Mouse (Mus musculus) olfactory bulb, adult 2 months (tissue): ENCODE data around the gene Alkbh2. TPM values are rescaled to one million over a fixed set of nuclear protein-coding genes. Genes with fewer than 3 reads are reported as not detected.

Source experiments
- H3K27ac ChIP-seq: fragments of 200-500 bp; 2 replicates; pipeline ENCODE4 v1.5.1; 2012; ENCODE audit warnings: low read depth, low read length; ENCODE audit not compliant: insufficient read depth
- H3K4me1 ChIP-seq: fragments of 200-500 bp; 2 replicates; pipeline ENCODE4 v1.6.1; 2012; ENCODE audit warnings: low read length; ENCODE audit not compliant: control insufficient read depth, insufficient read depth
- H3K4me3 ChIP-seq: fragments of 200-500 bp; 2 replicates; pipeline ENCODE4 v1.5.1; 2012; ENCODE audit warnings: mild to moderate bottlenecking, low read depth, low read length, moderate library complexity; ENCODE audit not compliant: insufficient read depth
- CTCF ChIP-seq: fragments of 200-500 bp; IDR thresholded peaks from 2 replicates; pipeline ENCODE4 v1.5.1; 2012; ENCODE audit warnings: low read depth, mild to moderate bottlenecking, low read length, moderate library complexity; ENCODE audit not compliant: insufficient read depth
- POLR2A ChIP-seq: fragments of 200-500 bp; IDR thresholded peaks from 2 replicates; pipeline ENCODE4 v1.6.1; 2012; ENCODE audit warnings: mild to moderate bottlenecking, low read depth, low read length, moderate library complexity; ENCODE audit not compliant: insufficient read depth
- WGBS: fragments of 180-500 bp; shearing (Covaris S2); methylation state at CpG from one replicate; pipeline ENCODE4 v1.1.7; 2018; 5-methylcytosine and 5-hydroxymethylcytosine counted together
- polyA plus RNA-seq: library from polyadenylated mRNA; stranded (reverse); fragments of >200 nt; gene quantifications from 2 replicates; pipeline ENCODE4 v1.2.4, GENCODE M21; 2012; ENCODE audit warnings: low replicate concordance; ENCODE audit not compliant: missing spikeins, insufficient read depth, insufficient read length

Gene Alkbh2
- polyA plus RNA-seq, 1 experiment: not detected

DNA sequence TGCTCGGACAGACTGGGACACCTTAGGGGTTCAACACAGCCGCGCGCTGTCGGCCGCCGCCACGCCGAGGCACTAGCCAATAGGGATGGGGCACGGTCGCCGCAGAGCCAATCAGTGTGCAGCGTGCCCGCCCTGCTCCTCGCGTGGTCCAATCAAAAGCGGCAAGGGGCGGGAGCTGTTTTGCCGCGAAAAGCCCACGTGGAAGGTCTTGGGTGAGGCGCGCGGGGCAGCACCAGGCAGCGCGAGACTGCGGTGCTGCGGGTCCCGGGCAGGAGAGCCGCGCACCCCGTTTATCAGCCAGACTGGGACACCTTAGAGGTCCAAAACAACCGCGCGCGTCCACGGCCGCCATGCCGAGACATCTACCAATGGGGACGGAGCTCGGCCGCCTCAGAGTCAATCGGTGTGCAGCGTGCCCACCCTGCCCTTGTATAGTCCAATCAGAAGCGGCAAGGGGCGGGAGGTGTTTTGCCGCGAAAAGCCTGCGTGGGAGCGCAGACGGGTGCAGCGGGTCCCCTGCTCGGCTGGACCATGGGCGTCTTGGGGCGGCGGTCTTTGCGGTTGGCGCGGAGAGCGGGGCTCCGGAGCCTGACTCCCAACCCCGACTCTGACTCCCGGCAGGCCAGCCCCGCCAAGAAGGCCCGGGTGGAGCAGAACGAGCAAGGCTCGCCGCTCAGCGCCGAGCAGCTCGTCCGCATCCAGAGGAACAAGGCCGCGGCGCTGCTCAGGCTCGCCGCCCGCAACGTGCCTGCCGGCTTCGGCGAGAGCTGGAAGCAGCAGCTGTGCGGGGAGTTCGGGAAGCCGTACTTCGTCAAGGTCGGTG lies 2.9 kb upstream of the Alkbh2 start:
- H3K27ac ChIP-seq: no peak overlapping the region

DNA sequence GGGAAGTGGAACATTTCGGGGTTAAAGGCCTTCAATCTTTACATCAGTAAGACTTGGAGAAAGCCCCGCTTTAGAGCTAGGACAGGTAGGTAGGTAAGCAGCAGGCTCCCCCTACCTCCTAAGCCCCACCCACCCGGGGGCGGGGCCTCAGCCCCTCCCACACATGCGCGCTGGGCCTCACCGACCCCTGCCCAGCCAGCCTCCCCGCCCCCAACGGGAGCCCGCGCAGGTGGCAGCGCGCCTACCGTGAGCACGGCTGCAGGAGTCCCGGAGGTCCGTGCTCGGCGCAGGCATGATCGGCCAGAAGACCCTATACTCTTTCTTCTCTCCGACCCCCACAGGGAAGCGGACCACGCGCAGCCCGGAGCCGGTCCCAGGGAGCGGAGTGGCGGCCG lies 2.2 kb upstream of the Alkbh2 start, which contains the start of gene Ung:
Gene Ung (plus strand): TSS at position 176 of the 395 bp plus-strand sequence.
- TF ChIP-seq CTCF (no peak), POLR2A (no peak)
- under 1% methylated on average over 29 of the region's 29 CpGs for WGBS
- Histone ChIP-seq H3K27ac (no peak within 1 kb of the TSS), H3K4me3 (peak within 1 kb of the TSS; percentile 97), H3K4me1 (peaks cover 28% of the 10 kb centered on the region)

More for the DNA sequence above, 2.9 kb upstream of the Alkbh2 start:
- Histone ChIP-seq H3K4me3 (peak overlapping the region; percentile 97), H3K4me1 (peaks cover 28% of the 10 kb centered on the region)
- TF ChIP-seq POLR2A (no peak), CTCF (no peak)
- under 1% methylated on average over 87 of the region's 87 CpGs for WGBS

DNA sequence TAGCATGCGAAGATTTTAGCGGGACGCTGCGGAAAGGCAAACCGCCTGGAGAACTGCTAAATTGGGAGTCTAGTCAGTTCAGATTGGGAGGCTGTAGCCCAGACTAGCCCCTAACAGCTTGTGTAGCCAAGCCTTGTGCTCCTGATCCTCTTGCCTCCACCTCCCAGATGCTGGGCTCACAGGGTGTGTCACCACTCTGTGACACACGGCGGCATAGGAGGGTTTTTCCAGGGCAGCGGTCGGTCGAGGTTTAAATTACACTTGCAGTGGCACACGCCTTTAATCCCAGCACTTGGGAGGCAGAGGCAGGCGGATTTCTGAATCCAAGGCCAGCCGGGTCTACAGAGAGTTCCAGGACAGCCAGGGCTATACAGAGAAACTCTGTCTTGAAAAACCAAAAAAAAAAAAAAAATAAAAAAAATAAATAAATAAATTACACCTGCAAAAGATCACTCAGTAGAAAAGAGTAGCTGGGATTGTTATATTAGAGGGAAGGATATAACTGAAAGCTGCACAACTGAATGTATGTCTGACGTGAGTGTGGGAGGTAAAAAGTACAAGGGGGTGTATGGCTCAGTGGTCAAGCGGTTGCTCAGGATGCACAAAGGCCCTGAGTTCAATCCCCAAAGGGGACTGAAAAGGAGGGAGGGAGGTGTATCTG lies 1.7 kb upstream of the Alkbh2 start:
- TF ChIP-seq CTCF (no peak), POLR2A (no peak)
- H3K4me1 ChIP-seq: peaks cover 28% of the 10 kb centered on the region
- 84% methylated on average over 15 of the region's 15 CpGs for WGBS

DNA sequence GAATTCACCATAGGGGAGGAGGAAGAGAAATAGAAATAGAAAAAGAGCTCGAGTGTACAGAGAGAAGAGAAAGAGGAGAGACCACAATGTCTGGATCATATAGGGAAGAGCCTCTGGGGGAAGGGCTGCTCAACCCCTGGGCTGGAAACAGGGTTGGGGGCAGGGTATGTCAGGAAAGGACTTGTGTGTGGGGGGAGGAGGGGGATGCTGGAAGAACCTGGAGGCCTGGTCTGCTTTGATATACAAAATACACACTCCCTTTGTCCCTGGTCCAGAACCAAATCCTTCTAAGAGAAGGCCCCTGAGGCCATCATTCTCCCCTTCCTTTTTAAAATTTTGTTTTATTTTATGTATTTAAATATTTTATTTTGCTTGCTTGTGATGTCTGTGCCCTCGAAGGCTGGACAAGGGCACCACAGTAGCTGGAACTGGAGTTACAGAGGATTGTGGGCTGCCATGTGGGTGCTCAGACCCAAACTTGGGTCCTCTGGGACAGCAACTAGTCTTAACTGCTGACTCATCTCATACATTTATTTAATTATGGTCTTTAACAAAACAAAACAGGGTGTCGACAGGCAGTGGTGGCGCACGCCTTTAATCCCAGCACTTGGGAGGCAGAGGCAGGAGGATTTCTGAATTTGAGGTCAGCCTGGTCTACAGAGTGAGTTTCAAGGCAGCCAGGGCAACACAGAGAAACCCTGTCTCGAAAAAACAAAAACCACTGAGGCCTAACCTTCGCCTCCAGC lies 1.3 kb downstream of the Alkbh2 start:
- Histone ChIP-seq H3K4me1 (peaks cover 15% of the 10 kb centered on the region; the same call in 1 of the 2 replicates), H3K27ac (no peak overlapping the region), H3K4me3 (no peak overlapping the region)
- WGBS: 79% methylated on average over 7 of the region's 7 CpGs
- TF ChIP-seq POLR2A (no peak), CTCF (no peak)

More for the DNA sequence above, 1.7 kb upstream of the Alkbh2 start:
- Histone ChIP-seq H3K27ac (no peak overlapping the region), H3K4me3 (no peak overlapping the region)

DNA sequence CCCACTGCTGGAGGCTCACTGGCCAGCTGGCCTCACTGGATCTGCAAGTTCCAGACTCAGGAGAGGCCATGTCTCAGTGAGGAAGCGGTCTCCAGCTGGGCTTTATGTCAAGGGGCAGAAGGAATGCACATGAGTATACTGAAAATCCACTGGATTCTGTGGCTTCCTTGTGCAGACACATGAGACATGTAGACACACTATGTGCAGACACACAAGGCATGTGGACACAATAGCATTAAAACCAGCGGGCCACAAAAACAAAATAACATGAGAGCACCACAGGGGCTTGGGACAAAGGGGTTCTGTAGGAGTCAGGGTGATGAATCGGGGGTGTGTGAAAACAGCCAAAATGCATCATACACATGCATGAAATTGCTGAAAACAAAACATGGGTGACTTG lies 2.0 kb downstream of the Alkbh2 start:
- Histone ChIP-seq H3K4me1 (peaks cover 11% of the 10 kb centered on the region; the same call in 1 of the 2 replicates), H3K27ac (no peak overlapping the region), H3K4me3 (no peak overlapping the region)
- no peak for TF ChIP-seq CTCF
- TF ChIP-seq POLR2A: no peak
- WGBS: 91% methylated on average over 3 of the region's 3 CpGs

DNA sequence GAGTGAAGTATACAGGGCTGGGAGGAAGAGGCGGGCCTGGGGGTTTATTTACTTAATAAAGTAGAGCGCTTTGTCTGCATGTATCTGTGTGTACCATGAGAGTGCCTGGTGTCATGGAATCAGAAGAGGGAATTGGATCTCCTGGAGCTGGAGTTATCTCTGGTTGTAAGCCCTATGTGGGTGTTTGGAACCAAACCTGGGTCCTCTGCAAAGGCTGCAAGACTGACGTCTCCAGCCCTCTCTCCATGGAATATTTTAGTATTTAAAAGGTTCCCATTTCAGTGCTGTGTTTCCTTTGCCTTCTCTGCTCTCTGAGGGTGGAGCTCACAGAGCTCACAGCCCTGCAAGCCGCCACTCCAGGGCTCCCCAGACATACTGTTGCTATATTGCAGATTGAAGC lies 8.2 kb downstream of the Alkbh2 start:
- Histone ChIP-seq H3K4me1 (no peaks in the 10 kb centered on the region), H3K4me3 (no peak overlapping the region), H3K27ac (no peak overlapping the region)
- TF ChIP-seq CTCF (no peak), POLR2A (no peak)
- 78% methylated on average over 4 of the region's 4 CpGs for WGBS

DNA sequence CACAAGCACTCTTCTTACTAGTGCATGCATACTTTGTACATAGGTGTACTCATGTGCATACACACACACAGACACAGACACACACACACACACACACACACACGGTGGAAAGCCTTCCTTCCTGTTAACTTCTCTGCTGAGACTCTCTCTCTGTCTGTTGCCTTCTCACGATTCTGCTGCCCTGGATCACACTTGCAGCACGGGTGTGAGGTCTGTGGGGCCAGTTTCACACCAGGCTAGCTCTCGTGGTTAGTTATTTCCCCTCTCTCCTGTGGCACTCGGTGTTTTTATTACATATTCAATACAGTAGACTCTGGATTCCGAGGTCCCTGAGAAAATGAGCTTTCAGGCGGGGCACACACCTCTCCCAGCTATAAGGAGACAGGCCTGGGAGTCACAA lies 11.4 kb downstream of the Alkbh2 start:
- Histone ChIP-seq H3K4me1 (no peaks in the 10 kb centered on the region), H3K27ac (no peak overlapping the region), H3K4me3 (no peak overlapping the region)
- TF ChIP-seq POLR2A (no peak), CTCF (no peak)
- WGBS: 85% methylated on average over 7 of the region's 7 CpGs

DNA sequence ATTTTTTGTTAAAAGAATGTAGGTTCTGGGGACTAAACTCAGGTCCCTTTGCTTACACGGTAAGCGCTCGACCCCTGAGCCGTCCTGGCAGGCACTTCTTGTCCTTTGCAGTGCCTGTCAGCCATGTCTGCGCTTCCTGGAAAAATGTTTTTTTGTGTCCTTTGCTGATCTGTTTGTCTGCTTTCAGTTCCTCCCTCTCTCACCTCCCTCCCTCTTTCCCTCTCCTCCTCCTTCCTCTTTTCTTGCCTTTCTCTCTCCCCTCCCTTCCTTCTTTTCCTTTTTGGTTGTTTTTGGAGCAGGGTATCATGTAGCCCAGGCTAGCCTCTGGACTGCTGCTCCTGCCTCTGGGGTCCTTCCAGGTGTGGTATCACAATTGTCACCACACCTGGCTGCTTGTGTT lies 13.0 kb downstream of the Alkbh2 start:
- 84% methylated on average over 5 of the region's 5 CpGs for WGBS
- Histone ChIP-seq H3K4me1 (no peaks in the 10 kb centered on the region), H3K4me3 (no peak overlapping the region), H3K27ac (no peak overlapping the region)
- TF ChIP-seq POLR2A: no peak
